Mouse (Mus musculus) hindbrain, postnatal 0 days (tissue): ENCODE data around the gene Slc9a5. TPM values are rescaled to one million over a fixed set of nuclear protein-coding genes. Genes with fewer than 3 reads are reported as not detected.

Experiments used
- ATAC-seq: fragments of 200-750 bp; cut with Nextera tagmentation; 2 replicates; pipeline ENCODE4 v1.8.0; 2017; ENCODE audit warnings: mild to moderate bottlenecking, moderate TSS enrichment, moderate library complexity
- DNase-seq: peaks from one replicate; pipeline ENCODE4 v3.0.0-alpha.2; 2015; ENCODE audit warnings: low spot score
- H3K27ac ChIP-seq: fragments of 300-500 bp; sonication (generic); 2 replicates; pipeline ENCODE4 v1.5.1; 2014; ENCODE audit warnings: mild to moderate bottlenecking
- H3K27me3 ChIP-seq: fragments of 300-500 bp; sonication (generic); 2 replicates; pipeline ENCODE4 v1.6.1; 2014; ENCODE audit warnings: low read length, mixed read lengths; ENCODE audit not compliant: insufficient read depth
- H3K36me3 ChIP-seq: fragments of 300-500 bp; sonication (generic); 2 replicates; pipeline ENCODE4 v1.6.1; 2014; ENCODE audit warnings: low read length, mixed read lengths; ENCODE audit not compliant: insufficient read depth
- H3K4me1 ChIP-seq: fragments of 300-500 bp; sonication (generic); 2 replicates; pipeline ENCODE4 v1.6.1; 2014; ENCODE audit warnings: antibody characterized with exemption, low read length, mixed read lengths; ENCODE audit not compliant: insufficient read depth
- H3K4me2 ChIP-seq: fragments of 300-500 bp; sonication (generic); 2 replicates; pipeline ENCODE4 v1.6.1; 2014; ENCODE audit warnings: low read depth, mild to moderate bottlenecking, low read length, moderate library complexity, mixed read lengths
- H3K4me3 ChIP-seq: fragments of 300-500 bp; sonication (generic); 2 replicates; pipeline ENCODE4 v1.5.1; 2014; ENCODE audit warnings: low read length
- H3K9ac ChIP-seq: fragments of 300-500 bp; sonication (generic); replicated peaks from 2 replicates; pipeline ENCODE4 v1.6.1; 2014; ENCODE audit warnings: mild to moderate bottlenecking, low read length, moderate library complexity, mixed read lengths
- H3K9me3 ChIP-seq: fragments of 300-500 bp; sonication (generic); 2 replicates; pipeline ENCODE4 v1.6.1; 2016; ENCODE audit warnings: low read length, mixed read lengths
- CTCF ChIP-seq: IDR thresholded peaks from 2 replicates; pipeline ENCODE4 v1.5.1; 2016; ENCODE audit warnings: antibody characterized with exemption, control low read depth, low read depth
- whole genome bisulfite sequencing: fragments of 180-500 bp; shearing (Covaris S2); extraction: QIAGEN DNeasy Blood & Tissue Kit; methylation state at CpG from one replicate; pipeline ENCODE4 v1.1.7; 2014; 5-methylcytosine and 5-hydroxymethylcytosine counted together
- microRNA counts: library from miRNA; unstranded; fragments of <30 nt; microRNA quantifications from one replicate; lab custom pipeline; 2015
- microRNA-seq, 2 experiments: library from miRNA; unstranded; fragments of <30 nt; microRNA quantifications; one replicate each; pipeline ENCODE4; 2016
- polyA plus RNA-seq: library from polyadenylated mRNA; unstranded; fragments of >200 nt; fragmentation: Nextera tagmentation; extraction: Ambion mirVana; gene quantifications from 2 replicates; pipeline ENCODE4 v1.2.1, GENCODE M21; 2015
- total RNA-seq: library from RNA; depleted of rRNA; stranded (reverse); fragments of >200 nt; gene quantifications from 2 replicates; pipeline ENCODE4 v1.2.3, GENCODE M21; 2014; rRNA removed

Slc9a5 gene
- total and polyA plus RNA-seq, 2 experiments from 2014 or later, result 10.6 to 28.6 TPM

DNA sequence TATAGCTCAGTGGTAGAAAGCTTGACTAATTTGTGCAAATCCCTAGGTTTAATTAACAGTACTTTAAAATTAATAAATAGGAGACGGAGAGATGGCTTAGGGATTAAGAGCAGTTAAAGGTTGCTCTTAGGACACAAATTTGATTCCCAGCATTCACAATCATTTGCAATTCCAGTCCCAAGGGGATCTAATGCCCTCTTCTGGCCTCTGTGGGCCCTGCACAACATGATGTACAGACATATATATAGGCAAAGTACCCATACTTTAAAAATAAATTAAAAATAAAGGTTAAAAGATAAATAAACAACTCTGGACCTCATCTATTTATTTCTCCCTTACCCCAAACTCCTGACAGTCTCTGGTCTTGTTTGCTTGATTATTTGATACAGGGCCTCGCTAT, 70.3 kb downstream of the Slc9a5 start:
- Histone ChIP-seq H3K9me3 (no peaks in the 10 kb centered on the region), H3K4me1 (no peaks in the 10 kb centered on the region), H3K27me3 (peaks cover 3% of the 10 kb centered on the region; the same call in 1 of the 2 replicates), H3K9ac (no peak overlapping the region), H3K27ac (no peak overlapping the region), H3K4me3 (no peak overlapping the region), H3K4me2 (no peak overlapping the region), H3K36me3 (no peaks in the 10 kb centered on the region)
- ATAC-seq, result no peak
- no peak for DNase-seq
- TF ChIP-seq CTCF, result 0 out of 2 replicates have a peak, but pooled peaks have one; percentile 10
- 78% methylated on average over 2 of the region's 2 CpGs for WGBS

MicroRNAs encoded within 50 kb of the gene (microRNA counts, 519-probe panel; counts per million panel counts)
- microRNA mmu-miR-328 (lab: Ali Mortazavi, UCI), result 3,410 counts per million, percentile 57 among the panel's probes with 10 or more counts

Small RNAs within 50 kb of the gene (microRNA-seq; reads per million reads assigned to microRNA genes)
- 0 reads per million in 2 experiments for gene Gm27320
- gene Mir328, result 512 to 883 reads per million in 2 experiments

Other genes starting within 250 kb of the Slc9a5 start
- gene Ces4a, start 217.0 kb upstream of the Slc9a5 start, total RNA-seq, result 0.10 TPM in 1 of 2 replicates, not detected in the other
- gene Ces4a, start 217.0 kb upstream of the Slc9a5 start, polyA plus RNA-seq, result 0.16 TPM in 1 of 2 replicates, not detected in the other
- gene Cbfb, start 178.2 kb upstream of the Slc9a5 start, total RNA-seq, result 45.1 and 54.3 TPM in 2 replicates
- gene Cbfb, start 178.2 kb upstream of the Slc9a5 start, polyA plus RNA-seq, result 27.8 and 30.5 TPM in 2 replicates
- 32.2 and 39.5 TPM in 2 replicates for gene D230025D16Rik, start 123.7 kb upstream of the Slc9a5 start, total RNA-seq
- gene D230025D16Rik, start 123.7 kb upstream of the Slc9a5 start, polyA plus RNA-seq, result 22.1 and 23.5 TPM in 2 replicates
- gene B3gnt9, start 93.7 kb upstream of the Slc9a5 start, total RNA-seq, result 17.4 and 18.8 TPM in 2 replicates
- gene B3gnt9, start 93.7 kb upstream of the Slc9a5 start, polyA plus RNA-seq, result 10.4 and 10.7 TPM in 2 replicates
- 11.5 and 15.6 TPM in 2 replicates for gene Tradd, start 84.2 kb upstream of the Slc9a5 start, total RNA-seq
- 14.6 and 14.9 TPM in 2 replicates for gene Tradd, start 84.2 kb upstream of the Slc9a5 start, polyA plus RNA-seq
- gene Fbxl8, start 84.2 kb upstream of the Slc9a5 start, total RNA-seq, result 0.50 and 3.1 TPM in 2 replicates
- gene Fbxl8, start 84.2 kb upstream of the Slc9a5 start, polyA plus RNA-seq, result 1.2 and 1.3 TPM in 2 replicates
- gene Hsf4, start 79.0 kb upstream of the Slc9a5 start, total RNA-seq, result 0.63 TPM in 1 of 2 replicates, not detected in the other
- gene Hsf4, start 79.0 kb upstream of the Slc9a5 start, polyA plus RNA-seq, result 1.4 and 1.5 TPM in 2 replicates
- 2.1 and 2.6 TPM in 2 replicates for gene Nol3, start 72.7 kb upstream of the Slc9a5 start, total RNA-seq
- 6.6 and 6.9 TPM in 2 replicates for gene Nol3, start 72.7 kb upstream of the Slc9a5 start, polyA plus RNA-seq
- 52.3 and 63.4 TPM in 2 replicates for gene 4931428F04Rik, start 59.0 kb upstream of the Slc9a5 start, total RNA-seq
- gene 4931428F04Rik, start 59.0 kb upstream of the Slc9a5 start, polyA plus RNA-seq, result 67.3 and 82.8 TPM in 2 replicates
- 2.4 and 8.2 TPM in 2 replicates for gene Exoc3l, start 52.7 kb upstream of the Slc9a5 start, total RNA-seq
- 5.9 and 8.0 TPM in 2 replicates for gene Exoc3l, start 52.7 kb upstream of the Slc9a5 start, polyA plus RNA-seq
- 39.2 and 44.8 TPM in 2 replicates for gene E2f4, start 51.2 kb upstream of the Slc9a5 start, total RNA-seq
- gene E2f4, start 51.2 kb upstream of the Slc9a5 start, polyA plus RNA-seq, result 25.6 and 28.3 TPM in 2 replicates
- 1.2 and 1.5 TPM in 2 replicates for gene Elmo3, start 43.2 kb upstream of the Slc9a5 start, total RNA-seq
- gene Elmo3, start 43.2 kb upstream of the Slc9a5 start, polyA plus RNA-seq, result 1.6 and 1.7 TPM in 2 replicates
- gene Lrrc29, start 22.6 kb upstream of the Slc9a5 start, total RNA-seq, result 1.9 and 5.2 TPM in 2 replicates
- gene Lrrc29, start 22.6 kb upstream of the Slc9a5 start, polyA plus RNA-seq, result 3.1 and 4.1 TPM in 2 replicates
- 72.1 and 101 TPM in 2 replicates for gene Tmem208, start 22.5 kb upstream of the Slc9a5 start, total RNA-seq
- gene Tmem208, start 22.5 kb upstream of the Slc9a5 start, polyA plus RNA-seq, result 138 and 143 TPM in 2 replicates
- 3.1 and 3.2 TPM in 2 replicates for gene Fhod1, start 890 bp upstream of the Slc9a5 start, total RNA-seq
- gene Fhod1, start 890 bp upstream of the Slc9a5 start, polyA plus RNA-seq, result 0.45 and 1.1 TPM in 2 replicates
- gene Plekhg4, start 24.4 kb downstream of the Slc9a5 start, total RNA-seq, result 6.3 and 7.3 TPM in 2 replicates
- gene Plekhg4, start 24.4 kb downstream of the Slc9a5 start, polyA plus RNA-seq, result 1.3 and 1.6 TPM in 2 replicates
- 0.11 and 0.16 TPM in 2 replicates for gene Kctd19, start 64.7 kb downstream of the Slc9a5 start, total RNA-seq
- gene Kctd19, start 64.7 kb downstream of the Slc9a5 start, polyA plus RNA-seq, result 0.09 and 0.15 TPM in 2 replicates
- gene Lrrc36, start 64.7 kb downstream of the Slc9a5 start, total RNA-seq, result 0.68 and 1.7 TPM in 2 replicates
- 0.50 and 0.66 TPM in 2 replicates for gene Lrrc36, start 64.7 kb downstream of the Slc9a5 start, polyA plus RNA-seq
- 106 and 108 TPM in 2 replicates for gene Tppp3, start 122.7 kb downstream of the Slc9a5 start, total RNA-seq
- gene Tppp3, start 122.7 kb downstream of the Slc9a5 start, polyA plus RNA-seq, result 197 and 201 TPM in 2 replicates
- 49.3 and 54.2 TPM in 2 replicates for gene Zdhhc1, start 148.1 kb downstream of the Slc9a5 start, total RNA-seq
- 31.3 and 34.7 TPM in 2 replicates for gene Zdhhc1, start 148.1 kb downstream of the Slc9a5 start, polyA plus RNA-seq
- gene Hsd11b2, start 169.9 kb downstream of the Slc9a5 start, total RNA-seq, result 6.1 and 9.9 TPM in 2 replicates
- gene Hsd11b2, start 169.9 kb downstream of the Slc9a5 start, polyA plus RNA-seq, result 6.3 and 7.4 TPM in 2 replicates
- 231 and 249 TPM in 2 replicates for gene Atp6v0d1, start 217.2 kb downstream of the Slc9a5 start, total RNA-seq
- gene Atp6v0d1, start 217.2 kb downstream of the Slc9a5 start, polyA plus RNA-seq, result 271 and 289 TPM in 2 replicates